Mouse (Mus musculus): ENCODE data around the gene Lmo4.

DNA sequence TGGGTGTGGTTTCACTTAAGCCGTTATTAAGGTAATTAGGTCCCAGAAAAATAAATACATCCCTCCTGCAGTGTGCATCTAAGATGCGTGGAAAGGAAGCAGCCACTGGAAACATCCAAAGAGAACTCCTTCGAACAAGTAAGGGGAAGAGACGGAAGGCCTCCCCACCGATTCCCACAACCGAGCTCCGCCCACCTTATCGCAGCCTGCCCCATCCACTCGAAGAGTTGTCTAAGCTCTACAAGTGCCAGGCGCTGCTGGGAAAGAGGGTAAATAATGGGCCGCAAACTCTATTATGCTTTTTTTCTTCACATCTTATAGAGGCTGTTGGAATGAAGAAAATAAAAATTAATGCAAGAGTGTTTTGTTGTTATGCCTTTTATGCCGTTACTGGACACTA is 39.6 kb downstream of the Lmo4 start:
- TF ChIP-seq CTCF (IDR thresholded peaks at IDR 0.05; ENCODE audit: low read depth, low read length), result no peak
- TF ChIP-seq POLR2AphosphoS5 (IDR thresholded peaks at IDR 0.05; ENCODE audit: insufficient replicate concordance, low read depth, low read length), result no peak
